Mouse (Mus musculus): ENCODE data around the gene Megf8. TPM values are rescaled to one million over a fixed set of nuclear protein-coding genes. Genes with fewer than 3 reads are reported as not detected.

The Megf8 gene
- 3.1 TPM for polyA plus RNA-seq (2014; fragmentation: Illumina TruSeq; extraction: RNeasy Lipid Tissue Mini Kit (QIAGEN cat#74804); ENCODE audit: low read depth, low replicate concordance)

GRCm38 (mm10) chr7:25316532-25317445 lies at the start of gene Megf8:
Gene Megf8, plus strand, starts transcription at chr7:25317164.

DNA sequence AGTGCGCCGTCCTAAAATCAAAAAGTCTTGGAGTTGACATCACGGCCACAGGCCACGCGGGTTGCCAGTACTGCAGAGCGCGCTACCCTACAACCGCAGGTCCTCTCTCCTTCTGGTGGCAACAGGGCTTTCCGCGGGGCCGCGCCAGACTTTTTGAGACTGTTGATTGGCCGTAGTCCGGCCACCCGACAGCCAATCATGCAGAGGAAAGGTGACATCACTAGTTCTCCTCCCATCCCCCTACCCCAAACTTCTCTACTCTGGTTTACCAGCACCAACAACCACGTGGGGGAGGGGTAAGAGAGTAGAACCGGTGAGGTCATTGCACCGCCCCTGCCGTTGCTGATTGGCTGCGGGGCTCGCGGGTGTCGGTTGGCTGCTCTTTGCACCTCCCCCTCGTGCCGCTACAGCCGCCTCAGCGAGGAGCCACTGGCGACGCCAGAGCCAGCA lies 49.6 kb upstream of the Megf8 start, which contains the start of gene Cic:
Gene Cic (plus strand): TSS at position 404 of the 450 bp plus-strand sequence.

DNA sequence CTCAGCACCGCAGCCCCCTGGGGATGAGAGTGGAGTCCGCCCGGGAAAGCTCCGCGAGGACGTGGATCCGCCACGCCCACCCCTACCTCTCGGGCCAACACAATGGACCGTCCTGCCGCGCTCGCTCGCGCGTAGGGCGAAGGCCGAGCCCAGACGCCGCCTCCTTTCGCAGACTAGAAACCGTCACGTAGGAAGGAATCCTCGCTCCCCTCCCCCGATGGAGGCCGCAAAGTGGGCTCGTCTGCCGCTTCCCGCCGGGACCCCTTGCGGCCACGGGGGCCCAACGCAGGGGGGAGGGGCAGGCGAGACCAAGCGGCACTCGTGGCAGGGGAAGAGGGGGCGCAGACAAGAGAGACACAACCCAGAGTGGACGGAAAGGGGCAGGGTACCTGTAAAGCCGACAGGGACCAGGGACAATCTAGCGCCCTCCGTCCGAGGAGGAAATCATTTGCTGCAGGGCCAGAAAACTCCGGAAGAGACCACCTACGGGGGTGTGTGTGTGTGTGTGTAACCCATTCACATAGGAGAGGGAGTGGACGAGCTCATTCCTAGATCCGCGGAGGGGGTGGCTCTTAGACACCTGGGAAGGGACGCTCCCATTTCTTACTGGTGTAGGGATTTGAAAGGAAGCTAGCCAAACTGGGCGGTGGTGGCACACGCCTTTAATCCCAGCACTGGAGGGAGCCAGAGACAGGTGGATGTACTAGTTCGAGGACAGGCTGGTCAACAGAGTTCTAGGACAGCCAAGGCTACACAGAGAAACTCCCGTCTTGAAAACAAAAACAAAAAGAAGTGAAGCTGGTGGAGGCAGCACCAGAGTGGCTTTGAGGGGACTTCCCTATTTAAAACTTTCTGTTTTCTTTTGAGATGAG lies 19.3 kb upstream of the Megf8 start, which contains the start of gene Pafah1b3:
Gene Pafah1b3 (minus strand): TSS at position 533 of the 872 bp plus-strand sequence.

DNA sequence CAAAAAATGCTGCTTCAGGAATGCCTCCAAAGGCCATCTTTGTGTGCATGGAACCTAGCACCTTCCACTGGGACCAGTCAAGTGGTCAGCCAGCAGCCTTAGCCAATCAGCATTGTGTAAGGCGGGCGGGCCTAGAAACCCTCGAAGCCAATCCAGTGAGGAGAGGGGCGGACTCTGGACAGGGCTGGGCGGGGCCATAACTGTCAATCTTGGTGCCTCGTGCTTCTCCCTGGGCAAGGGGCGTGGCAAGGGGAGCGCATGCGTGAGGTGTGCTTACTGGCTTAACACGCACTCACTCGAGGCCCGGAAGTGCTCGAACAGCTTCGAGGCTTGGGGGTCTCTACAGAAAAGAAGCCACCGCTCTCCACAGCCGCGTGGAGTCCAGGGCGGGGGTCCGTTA lies 15.9 kb upstream of the Megf8 start, which contains the start of gene Prr19:
Gene Prr19 (plus strand): TSS at position 349 of the 400 bp plus-strand sequence.

DNA sequence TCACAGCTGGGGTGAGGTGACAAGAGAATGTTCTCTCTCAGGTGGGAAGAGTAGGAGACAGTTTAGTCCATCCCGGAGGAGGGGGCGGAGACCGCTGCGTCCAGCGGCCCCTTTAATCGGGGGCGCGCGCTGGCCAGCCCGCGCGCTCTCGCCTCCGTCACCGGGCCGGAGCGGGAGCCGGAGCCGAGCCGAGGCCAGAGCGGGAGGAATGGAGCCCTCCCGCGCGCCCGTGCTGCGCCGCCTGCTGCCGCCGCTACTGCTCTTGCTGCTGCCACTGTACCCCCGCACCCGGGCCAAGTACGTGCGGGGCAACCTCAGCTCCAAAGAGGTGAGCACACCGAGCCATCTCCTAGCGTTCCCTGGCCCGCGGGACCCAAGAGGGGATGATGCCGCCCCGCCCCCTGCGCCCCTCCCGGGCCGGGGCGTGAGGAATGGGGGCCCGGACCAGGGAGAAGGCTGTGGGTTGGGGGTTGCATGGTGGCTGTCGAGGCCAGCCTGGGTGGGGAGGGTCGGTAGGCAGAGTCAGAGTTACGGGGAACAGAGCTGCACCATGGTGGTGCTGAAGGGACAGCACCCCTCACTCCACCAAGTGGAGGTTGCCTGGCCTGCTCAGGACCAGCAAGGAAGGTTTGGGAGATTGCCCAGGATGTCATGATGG lies 10.9 kb upstream of the Megf8 start, which contains the start of gene Tmem145:
Gene Tmem145 (plus strand): TSS at position 151 of the 658 bp plus-strand sequence.

GRCm38 (mm10) chr7:25369058-25369749 lies 52.2 kb downstream of the Megf8 start, which contains the start of gene Cnfn:
Gene Cnfn, minus strand, starts transcription at chr7:25369724.

DNA sequence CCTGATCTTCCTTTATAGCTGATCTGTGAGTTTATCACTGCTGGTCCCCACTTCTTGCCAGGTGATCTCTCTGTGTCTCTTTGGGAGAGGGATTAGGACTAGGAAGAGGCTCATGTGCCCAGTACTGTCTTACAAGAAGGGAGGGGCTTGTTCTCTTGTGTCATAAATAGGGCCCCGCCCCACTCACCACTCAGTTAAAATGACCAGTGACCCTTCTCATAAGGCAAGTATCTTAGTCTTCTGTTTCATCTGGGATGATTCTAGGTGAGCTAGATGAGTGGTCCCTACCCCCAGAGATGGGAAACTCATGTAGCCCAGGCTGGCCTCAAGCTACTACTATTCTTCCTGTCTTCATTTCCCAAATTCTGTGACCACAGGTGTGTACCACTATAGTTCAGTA lies 81.6 kb downstream of the Megf8 start, which contains the start of gene Lipe:
Gene Lipe (minus strand): TSS at position 101 of the 400 bp plus-strand sequence.

DNA sequence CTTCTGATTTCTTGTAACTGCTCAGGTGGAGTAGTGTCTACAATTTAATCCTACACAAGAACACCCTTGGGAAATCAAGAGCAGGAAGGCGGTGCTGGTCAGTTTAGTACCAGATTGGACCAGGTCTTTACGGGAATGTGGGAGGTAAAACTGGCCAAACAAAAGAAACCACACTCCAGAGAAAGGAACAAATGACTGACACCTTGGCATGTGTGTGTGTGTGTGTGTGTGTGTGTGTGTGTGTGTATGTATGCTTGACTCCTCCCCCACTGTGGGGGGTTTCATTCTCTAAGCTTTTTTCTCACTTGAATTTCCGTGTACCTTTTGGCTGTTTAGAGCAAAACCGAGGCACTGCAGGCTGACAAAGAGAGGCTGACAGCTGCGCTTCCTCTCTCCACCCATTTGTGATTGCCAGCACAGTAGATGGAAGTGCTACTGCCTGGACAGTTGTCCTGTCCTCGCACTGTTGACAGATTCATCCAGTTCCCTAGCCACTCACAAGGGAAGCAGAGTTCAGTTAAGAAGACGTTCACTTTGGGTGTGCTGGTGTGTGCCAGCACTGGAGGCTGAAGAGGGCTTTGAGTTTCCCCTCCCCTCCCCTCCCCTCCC lies 96.0 kb downstream of the Megf8 start, which contains the start of gene Cxcl17:
Gene Cxcl17 (minus strand): TSS at position 54 of the 609 bp plus-strand sequence.

Other genes starting within 250 kb of the Megf8 start
- not detected for gene Grik5, start 244.8 kb upstream of the Megf8 start, polyA plus RNA-seq (2014; fragmentation: Illumina TruSeq; extraction: RNeasy Lipid Tissue Mini Kit (QIAGEN cat#74804); ENCODE audit: low read depth, low replicate concordance)
- 0.99 TPM for gene Zfp574, start 244.6 kb upstream of the Megf8 start, polyA plus RNA-seq (2014; fragmentation: Illumina TruSeq; extraction: RNeasy Lipid Tissue Mini Kit (QIAGEN cat#74804); ENCODE audit: low read depth, low replicate concordance)
- 0.52 TPM for gene Pou2f2, start 137.4 kb upstream of the Megf8 start, polyA plus RNA-seq (2014; fragmentation: Illumina TruSeq; extraction: RNeasy Lipid Tissue Mini Kit (QIAGEN cat#74804); ENCODE audit: low read depth, low replicate concordance)
- 0.52 TPM for gene Dedd2, start 96.5 kb upstream of the Megf8 start, polyA plus RNA-seq (2014; fragmentation: Illumina TruSeq; extraction: RNeasy Lipid Tissue Mini Kit (QIAGEN cat#74804); ENCODE audit: low read depth, low replicate concordance)
- gene Zfp526, start 95.7 kb upstream of the Megf8 start, polyA plus RNA-seq (2014; fragmentation: Illumina TruSeq; extraction: RNeasy Lipid Tissue Mini Kit (QIAGEN cat#74804); ENCODE audit: low read depth, low replicate concordance): 1.2 TPM
- 12.0 TPM for gene Gsk3a, start 79.3 kb upstream of the Megf8 start, polyA plus RNA-seq (2014; fragmentation: Illumina TruSeq; extraction: RNeasy Lipid Tissue Mini Kit (QIAGEN cat#74804); ENCODE audit: low read depth, low replicate concordance)
- gene Erf, start 66.4 kb upstream of the Megf8 start, polyA plus RNA-seq (2014; fragmentation: Illumina TruSeq; extraction: RNeasy Lipid Tissue Mini Kit (QIAGEN cat#74804); ENCODE audit: low read depth, low replicate concordance): 1.0 TPM
- 19.0 TPM for gene Cic, start 49.5 kb upstream of the Megf8 start, polyA plus RNA-seq (2014; fragmentation: Illumina TruSeq; extraction: RNeasy Lipid Tissue Mini Kit (QIAGEN cat#74804); ENCODE audit: low read depth, low replicate concordance)
- 1.7 TPM for gene Pafah1b3, start 19.2 kb upstream of the Megf8 start, polyA plus RNA-seq (2014; fragmentation: Illumina TruSeq; extraction: RNeasy Lipid Tissue Mini Kit (QIAGEN cat#74804); ENCODE audit: low read depth, low replicate concordance)
- gene Prr19, start 15.8 kb upstream of the Megf8 start, polyA plus RNA-seq (2014; fragmentation: Illumina TruSeq; extraction: RNeasy Lipid Tissue Mini Kit (QIAGEN cat#74804); ENCODE audit: low read depth, low replicate concordance): not detected
- gene Tmem145, start 11.1 kb upstream of the Megf8 start, polyA plus RNA-seq (2014; fragmentation: Illumina TruSeq; extraction: RNeasy Lipid Tissue Mini Kit (QIAGEN cat#74804); ENCODE audit: low read depth, low replicate concordance): 0.70 TPM
- gene Cnfn, start 52.6 kb downstream of the Megf8 start, polyA plus RNA-seq (2014; fragmentation: Illumina TruSeq; extraction: RNeasy Lipid Tissue Mini Kit (QIAGEN cat#74804); ENCODE audit: low read depth, low replicate concordance): not detected
- 5.8 TPM for gene Lipe, start 81.5 kb downstream of the Megf8 start, polyA plus RNA-seq (2014; fragmentation: Illumina TruSeq; extraction: RNeasy Lipid Tissue Mini Kit (QIAGEN cat#74804); ENCODE audit: low read depth, low replicate concordance)
- gene Cxcl17, start 95.7 kb downstream of the Megf8 start, polyA plus RNA-seq (2014; fragmentation: Illumina TruSeq; extraction: RNeasy Lipid Tissue Mini Kit (QIAGEN cat#74804); ENCODE audit: low read depth, low replicate concordance): not detected
- 69.6 TPM for gene Ceacam1, start 160.4 kb downstream of the Megf8 start, polyA plus RNA-seq (2014; fragmentation: Illumina TruSeq; extraction: RNeasy Lipid Tissue Mini Kit (QIAGEN cat#74804); ENCODE audit: low read depth, low replicate concordance)
- gene Ceacam2, start 222.7 kb downstream of the Megf8 start, polyA plus RNA-seq (2014; fragmentation: Illumina TruSeq; extraction: RNeasy Lipid Tissue Mini Kit (QIAGEN cat#74804); ENCODE audit: low read depth, low replicate concordance): not detected

All from adrenal gland, adult 10 weeks (tissue).